Mouse (Mus musculus): ENCODE data around the gene Srsf2. TPM values are rescaled to one million over a fixed set of nuclear protein-coding genes. Genes with fewer than 3 reads are reported as not detected.

Srsf2 gene
- polyA plus RNA-seq, 1 experiment: 306 TPM

- Histone ChIP-seq H3K27ac (ENCODE audit: insufficient read depth, low read length) (no peak overlapping the region), H3K4me3 (ENCODE audit: insufficient read depth, low read length) (no peak overlapping the region), H3K4me1 (ENCODE audit: control insufficient read depth, insufficient read depth, low read length) (peaks cover 2% of the 10 kb centered on the region; the same call in 1 of the 2 replicates)
- TF ChIP-seq CTCF (IDR thresholded peaks at IDR 0.05; ENCODE audit: borderline replicate concordance, insufficient read depth, low read length) (no peak), POLR2A (IDR thresholded peaks at IDR 0.05; ENCODE audit: low read depth, low read length) (peak; percentile 36)
Measured at GRCm38 (mm10) chr11:116848086-116848876, 4.6 kb downstream of the Srsf2 start.

GRCm38 (mm10) chr11:116847187-116848085, 5.5 kb downstream of the Srsf2 start:
- H3K4me1 ChIP-seq (ENCODE audit: control insufficient read depth, insufficient read depth, low read length): peaks cover 2% of the 10 kb centered on the region; the same call in 1 of the 2 replicates
- no peak for TF ChIP-seq POLR2A (IDR thresholded peaks at IDR 0.05; ENCODE audit: low read depth, low read length)
- TF ChIP-seq CTCF (IDR thresholded peaks at IDR 0.05; ENCODE audit: borderline replicate concordance, insufficient read depth, low read length): no peak
- H3K27ac ChIP-seq (ENCODE audit: insufficient read depth, low read length): no peak overlapping the region
- no peak overlapping the region for H3K4me3 ChIP-seq (ENCODE audit: insufficient read depth, low read length)

DNA sequence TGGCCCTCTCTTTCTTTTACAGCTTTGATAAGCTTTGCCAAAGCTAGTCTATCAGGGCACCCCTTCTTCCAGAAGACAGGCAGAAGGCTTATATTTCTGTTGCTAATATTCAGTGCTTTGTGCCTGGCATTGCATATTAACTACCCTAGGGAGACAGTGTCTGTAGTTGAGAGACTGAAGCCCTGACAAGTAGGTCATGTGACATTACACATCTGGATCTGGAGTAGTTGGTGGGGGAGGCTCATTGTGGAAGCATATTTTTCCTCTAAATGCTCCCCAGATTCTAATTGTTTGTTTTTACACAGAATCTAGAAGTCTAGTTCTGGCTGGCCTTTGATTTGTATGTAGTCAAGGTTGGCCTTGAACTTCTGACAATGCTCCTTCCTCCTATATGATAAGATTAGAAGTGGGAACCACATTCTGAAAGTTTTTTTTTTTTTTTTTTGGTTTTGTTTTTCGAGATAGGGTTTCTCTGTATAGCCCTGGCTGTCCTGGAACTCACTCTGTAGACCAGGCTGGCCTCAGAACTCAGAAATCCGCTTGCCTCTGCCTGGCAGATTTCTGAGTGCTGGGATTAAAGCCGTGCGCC, 6.2 kb downstream of the Srsf2 start:
- Histone ChIP-seq H3K27ac (ENCODE audit: insufficient read depth, low read length) (no peak overlapping the region), H3K4me1 (ENCODE audit: control insufficient read depth, insufficient read depth, low read length) (peaks cover 2% of the 10 kb centered on the region; the same call in 1 of the 2 replicates), H3K4me3 (ENCODE audit: insufficient read depth, low read length) (no peak overlapping the region)
- TF ChIP-seq CTCF (IDR thresholded peaks at IDR 0.05; ENCODE audit: borderline replicate concordance, insufficient read depth, low read length): no peak
- TF ChIP-seq POLR2A (IDR thresholded peaks at IDR 0.05; ENCODE audit: low read depth, low read length): no peak

DNA sequence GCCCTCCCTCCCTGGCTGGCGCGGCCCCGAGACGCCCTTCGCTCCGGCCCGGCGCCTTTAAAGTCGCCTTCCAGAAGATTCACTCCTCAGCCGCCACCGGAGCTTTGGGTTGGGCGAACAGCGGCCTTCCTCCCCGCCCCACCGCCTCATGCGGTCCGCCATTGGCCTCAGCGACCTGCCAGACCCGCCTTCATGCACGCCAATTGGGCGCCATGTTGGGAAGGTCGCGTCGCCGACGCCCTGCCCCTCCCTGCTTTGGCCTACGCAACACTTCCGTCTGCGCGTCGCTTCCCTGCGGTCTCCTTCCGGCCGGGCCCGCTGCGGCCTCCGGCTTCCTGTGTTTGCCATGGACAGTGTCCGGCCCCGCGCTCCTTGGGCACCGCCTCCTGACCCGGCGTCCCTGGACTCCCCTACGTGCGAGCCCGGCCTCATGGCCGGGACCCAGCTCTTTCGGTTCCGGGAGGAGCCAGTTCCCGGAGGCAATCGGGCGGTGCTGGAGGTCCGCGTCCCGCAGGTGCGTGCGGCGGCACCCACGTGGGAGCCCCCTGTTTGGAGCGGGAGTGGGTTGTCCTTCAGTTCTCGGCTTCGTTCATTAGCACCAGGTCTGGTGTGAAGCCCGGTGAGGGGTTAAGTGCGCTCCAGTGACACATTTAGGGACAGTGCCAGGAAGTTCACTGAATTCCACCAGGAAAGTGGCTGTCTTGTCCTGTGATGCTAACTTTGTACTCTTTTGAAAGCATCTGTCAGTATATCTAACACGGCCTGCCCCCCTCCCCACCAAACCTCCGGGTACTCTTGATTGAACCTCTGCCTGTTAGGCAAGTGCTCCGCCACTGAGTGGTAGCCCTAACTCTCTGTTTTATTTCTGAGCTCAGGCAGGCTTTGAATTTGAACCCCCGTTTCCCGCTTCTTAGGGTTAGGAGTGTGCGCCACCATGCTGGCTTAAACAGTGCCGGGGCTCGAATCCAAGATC, 9.3 kb downstream of the Srsf2 start, which contains the start of the genes Mettl23 and Jmjd6:
Gene Mettl23, plus strand, starts transcription at position 18 of the 973 bp plus-strand sequence.
Gene Jmjd6, minus strand, starts transcription at position 189 of the 973 bp plus-strand sequence.
- peak within 1 kb of the TSS; percentile 97 for H3K27ac ChIP-seq (ENCODE audit: insufficient read depth, low read length)
- peak within 1 kb of the TSS; percentile 77 for H3K4me3 ChIP-seq (ENCODE audit: insufficient read depth, low read length)
- peaks cover 2% of the 10 kb centered on the region; the same call in 1 of the 2 replicates for H3K4me1 ChIP-seq (ENCODE audit: control insufficient read depth, insufficient read depth, low read length)
- TF ChIP-seq POLR2A (IDR thresholded peaks at IDR 0.05; ENCODE audit: low read depth, low read length) (peak; percentile 53; the same call in 1 of the 2 replicates), CTCF (IDR thresholded peaks at IDR 0.05; ENCODE audit: borderline replicate concordance, insufficient read depth, low read length) (no peak)

- peak; percentile 82 for TF ChIP-seq POLR2A (IDR thresholded peaks at IDR 0.05; ENCODE audit: low read depth, low read length)
- no peak for TF ChIP-seq CTCF (IDR thresholded peaks at IDR 0.05; ENCODE audit: borderline replicate concordance, insufficient read depth, low read length)
Measured at GRCm38 (mm10) chr11:116842531-116843260, 10.2 kb downstream of the Srsf2 start.

DNA sequence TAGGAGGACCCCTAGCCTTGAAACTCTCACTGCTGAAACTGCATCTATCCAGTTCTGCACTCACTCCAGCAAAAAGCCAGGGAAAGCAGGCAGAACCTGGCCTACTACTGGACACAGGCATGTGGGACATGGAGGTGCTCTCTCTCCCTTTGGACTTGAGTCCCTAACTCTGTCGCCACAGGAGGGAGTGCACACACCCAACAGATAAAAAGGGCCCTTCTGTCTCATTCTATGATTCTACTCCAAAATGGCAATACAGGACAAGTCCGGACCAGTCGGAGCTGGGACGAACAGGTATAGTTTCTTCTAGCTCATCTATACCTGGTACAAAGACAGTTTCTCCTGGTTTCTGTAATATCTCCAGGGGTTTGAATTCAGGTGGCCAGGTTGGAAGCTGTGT, 12.1 kb downstream of the Srsf2 start:
- H3K4me3 ChIP-seq (ENCODE audit: insufficient read depth, low read length): peak overlapping the region; percentile 77
- H3K4me1 ChIP-seq (ENCODE audit: control insufficient read depth, insufficient read depth, low read length): peaks cover 4% of the 10 kb centered on the region; the same call in 1 of the 2 replicates
- no peak for TF ChIP-seq CTCF (IDR thresholded peaks at IDR 0.05; ENCODE audit: borderline replicate concordance, insufficient read depth, low read length)
- TF ChIP-seq POLR2A (IDR thresholded peaks at IDR 0.05; ENCODE audit: low read depth, low read length): no peak
- no peak overlapping the region for H3K27ac ChIP-seq (ENCODE audit: insufficient read depth, low read length)

More at GRCm38 (mm10) chr11:116842531-116843260, 10.2 kb downstream of the Srsf2 start:
- Histone ChIP-seq H3K27ac (ENCODE audit: insufficient read depth, low read length) (peak overlapping the region; percentile 97), H3K4me3 (ENCODE audit: insufficient read depth, low read length) (peak overlapping the region; percentile 77), H3K4me1 (ENCODE audit: control insufficient read depth, insufficient read depth, low read length) (0 out of 2 replicates have a peak, but pooled peaks cover 2% of the 10 kb centered on the region)

DNA sequence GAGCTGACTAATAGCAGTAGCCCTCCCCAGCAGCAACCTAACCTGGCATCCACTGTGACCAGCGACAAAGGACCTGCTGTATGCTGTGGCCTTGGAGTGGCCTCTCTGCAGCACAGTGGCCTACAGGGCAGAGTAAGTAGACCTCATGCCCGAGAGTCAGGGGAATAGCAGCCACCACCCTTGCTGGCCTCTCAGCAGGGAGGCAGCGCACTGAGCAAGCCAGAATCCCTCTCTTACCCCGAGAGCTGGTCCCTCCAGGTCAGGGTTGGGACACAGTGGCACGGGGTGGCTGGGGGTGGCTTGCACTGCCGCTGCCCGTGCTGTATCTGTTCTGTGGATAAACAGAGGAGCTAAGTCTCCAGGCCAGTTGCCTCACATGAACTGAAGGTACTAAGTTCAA, 13.3 kb downstream of the Srsf2 start:
- no peak overlapping the region for H3K27ac ChIP-seq (ENCODE audit: insufficient read depth, low read length)
- no peak overlapping the region for H3K4me3 ChIP-seq (ENCODE audit: insufficient read depth, low read length)
- H3K4me1 ChIP-seq (ENCODE audit: control insufficient read depth, insufficient read depth, low read length): peaks cover 4% of the 10 kb centered on the region; the same call in 1 of the 2 replicates
- TF ChIP-seq CTCF (IDR thresholded peaks at IDR 0.05; ENCODE audit: borderline replicate concordance, insufficient read depth, low read length) (no peak), POLR2A (IDR thresholded peaks at IDR 0.05; ENCODE audit: low read depth, low read length) (no peak)

GRCm38 (mm10) chr11:116838936-116839335, 14.0 kb downstream of the Srsf2 start:
- peaks cover 4% of the 10 kb centered on the region; the same call in 1 of the 2 replicates for H3K4me1 ChIP-seq (ENCODE audit: control insufficient read depth, insufficient read depth, low read length)
- no peak overlapping the region for H3K4me3 ChIP-seq (ENCODE audit: insufficient read depth, low read length)
- H3K27ac ChIP-seq (ENCODE audit: insufficient read depth, low read length): no peak overlapping the region
- TF ChIP-seq CTCF (IDR thresholded peaks at IDR 0.05; ENCODE audit: borderline replicate concordance, insufficient read depth, low read length) (no peak), POLR2A (IDR thresholded peaks at IDR 0.05; ENCODE audit: low read depth, low read length) (no peak)
